Mouse (Mus musculus) C2C12 (cell line): ENCODE measurements around the gene Tmpo.

ENCODE experiments used
- CEBPB ChIP-seq: IDR thresholded peaks from one replicate; pipeline ENCODE4 v1.6.1; 2011; ENCODE audit warnings: low read depth, mild to moderate bottlenecking, control low read depth, moderate library complexity
- CTCF ChIP-seq: IDR thresholded peaks from one replicate; pipeline ENCODE4 v1.5.1; 2011; ENCODE audit not compliant: control insufficient read depth, insufficient read depth, insufficient read length
- MAX ChIP-seq: IDR thresholded peaks from one replicate; pipeline ENCODE4 v1.6.1; 2011; ENCODE audit warnings: mild to moderate bottlenecking, control low read depth
- MYOD1 ChIP-seq: IDR thresholded peaks from one replicate; pipeline ENCODE4 v1.6.1; 2011; ENCODE audit warnings: low read depth; ENCODE audit not compliant: control insufficient read depth, insufficient read length
- MYOG ChIP-seq: IDR thresholded peaks from one replicate; pipeline ENCODE4 v1.6.1; 2011; ENCODE audit not compliant: control insufficient read depth, insufficient read length; ENCODE audit errors: extremely low read depth
- USF1 ChIP-seq: IDR thresholded peaks from one replicate; pipeline ENCODE4 v1.6.1; 2011; ENCODE audit warnings: low read depth, mild to moderate bottlenecking, control low read depth, moderate library complexity

- TF ChIP-seq CTCF (no peak), MAX (no peak), USF1 (no peak), MYOG (no peak), MYOD1 (no peak), CEBPB (no peak)
Observed at GRCm38 (mm10) chr10:91167352-91167751, 13.8 kb downstream of the Tmpo start.
